Comparison of ENCODE assay signal across 25 mouse cellular contexts in the genomic region with DNA sequence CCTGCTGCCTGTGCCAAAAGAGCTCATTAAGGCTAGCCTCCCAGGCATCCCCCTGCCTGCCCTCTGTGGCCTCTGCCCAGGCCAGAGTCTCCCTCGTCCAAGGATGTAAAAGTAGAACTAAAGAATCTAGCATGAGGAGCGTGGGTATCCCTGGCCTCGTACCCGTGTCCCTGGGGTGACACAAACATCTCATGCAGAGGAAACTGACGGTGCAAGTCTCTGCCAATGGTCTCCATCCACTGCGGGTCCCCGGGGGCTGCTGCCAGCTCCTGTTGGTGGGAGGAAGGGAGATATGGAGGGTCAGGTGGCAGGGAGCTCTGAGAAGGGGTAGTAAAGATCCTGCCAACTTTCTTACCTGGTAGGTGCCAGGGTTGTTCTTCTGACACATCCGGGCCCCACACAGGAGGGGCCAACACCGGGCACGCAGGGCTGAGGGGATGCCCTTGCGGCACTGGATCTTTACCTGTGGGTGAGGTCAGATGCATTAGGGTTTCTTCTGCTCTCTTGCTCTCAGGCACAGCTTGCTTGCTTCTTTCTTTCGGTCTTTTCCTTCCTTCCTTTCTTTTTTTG. TPM values are rescaled to one million over a fixed set of nuclear protein-coding genes. Genes with fewer than 3 reads are reported as not detected.
DNase-seq lines count a peak whose midpoint lies in the region; ATAC-seq and TF ChIP-seq lines count a peak whose summit lies in the region.
"Had no signal": no experiment of that assay in that cellular context is flagged by ENCODE, and none has a peak within 500 bp of the region (broad histone marks: within the 10 kb centered on the region; RNA-seq: fewer than 3 reads in every experiment).

No protein-coding gene starts in this region.

- TF ChIP-seq POLR2A in lung, adult 2 months (IDR thresholded peaks at IDR 0.05; ENCODE audit: borderline replicate concordance, extremely low read depth, low read depth, low read length) = no peak
- no peak for TF ChIP-seq POLR2A in CH12.LX (IDR thresholded peaks at IDR 0.05; ENCODE audit: low read depth, low read length)

- no peak for TF ChIP-seq EP300 in CH12.LX (IDR thresholded peaks at IDR 0.05; ENCODE audit: low read length)
- no peak for TF ChIP-seq EP300 in stomach, postnatal 0 days (optimal IDR thresholded peaks at IDR 0.05)

- dilution Hi-C loops in CH12.LX (cut with MboI; ENCODE audit: extremely low pct_ligation_motif_present, extremely low pct_unique_long_range_greater_than_20kb, low sequenced_read_pairs) = no loop called here

- no peak for TF ChIP-seq CTCF in lung, adult 2 months (IDR thresholded peaks at IDR 0.05; ENCODE audit: insufficient read depth, low read length)
- no peak for TF ChIP-seq CTCF in CH12.LX (conservative IDR thresholded peaks at IDR 0.05 in 1 of 2, IDR thresholded peaks at IDR 0.05 in 1 of 2; ENCODE audit: low read depth in 2 of 2, low read length in 2 of 2)
- no peak for TF ChIP-seq CTCF in stomach, postnatal 0 days (IDR thresholded peaks at IDR 0.05; ENCODE audit: low read depth)

- in situ Hi-C loops in CH12.LX (cut with MboI; ENCODE audit: low pct_ligation_motif_present, low pct_unique_long_range_greater_than_20kb, low sequenced_read_pairs) = no loop called here

- peak overlapping the region; percentile 18 for H3K4me3 ChIP-seq in lung, adult 2 months (replicated peaks; ENCODE audit: extremely low read depth, low read depth, low read length)
- peak overlapping the region; percentile 20 to 86 (median 33) for H3K4me3 ChIP-seq in CH12.LX (replicated peaks in 1 of 3; ENCODE audit: low read depth in 2 of 3, low read length in 2 of 3, poor library complexity in 1 of 3)
- no peak overlapping the region for H3K4me3 ChIP-seq in stomach, postnatal 0 days (ENCODE audit: low read depth, low read length)
- H3K4me3 ChIP-seq: forebrain, embryonic 13.5 days; heart, embryonic 13.5 days; hindbrain, embryonic 13.5 days; midbrain, embryonic 10.5 days; myocyte had no signal

- peak overlapping the region; percentile 34; the same call in 1 of the 2 replicates for H3K9ac ChIP-seq in CH12.LX (ENCODE audit: insufficient read depth, low read depth)
- no peak overlapping the region for H3K9ac ChIP-seq in stomach, postnatal 0 days (ENCODE audit: low read length)
- H3K9ac ChIP-seq: forebrain, embryonic 13.5 days; hindbrain, embryonic 13.5 days; liver, embryonic 14.5 days had no signal

- peak overlapping the region; percentile 1; the same call in 1 of the 2 replicates for H3K27ac ChIP-seq in CH12.LX (ENCODE audit: insufficient read depth, low read depth)
- no peak overlapping the region for H3K27ac ChIP-seq in stomach, postnatal 0 days (replicated peaks)
- H3K27ac ChIP-seq: forebrain, embryonic 13.5 days; heart, embryonic 13.5 days; hindbrain, embryonic 13.5 days; liver, embryonic 14.5 days; macrophage; midbrain, embryonic 10.5 days had no signal

- peaks cover 41% of the 10 kb centered on the region for H3K79me2 ChIP-seq in CH12.LX (replicated peaks; ENCODE audit: control insufficient read depth, extremely low read depth, insufficient read depth, poor library complexity, severe bottlenecking)

- H3K27me3 ChIP-seq in CH12.LX (replicated peaks) = no peaks in the 10 kb centered on the region
- H3K27me3 ChIP-seq in stomach, postnatal 0 days (ENCODE audit: control insufficient read depth, insufficient read depth, low read length) = no peaks in the 10 kb centered on the region
- H3K27me3 ChIP-seq: forebrain, embryonic 13.5 days; heart, embryonic 13.5 days; hindbrain, embryonic 13.5 days had no signal

- no peak for ATAC-seq in stomach, postnatal 0 days (ENCODE audit: low FRiP score, low TSS enrichment)
- ATAC-seq: forebrain, embryonic 13.5 days; inflammation-experienced regulatory T-cells, adult 6 months; midbrain, embryonic 16.5 days had no signal

- H3K9me3 ChIP-seq in CH12.LX (replicated peaks; ENCODE audit: low read length) = no peaks in the 10 kb centered on the region
- H3K9me3 ChIP-seq in stomach, postnatal 0 days (ENCODE audit: control insufficient read depth, low read length) = no peaks in the 10 kb centered on the region
- H3K9me3 ChIP-seq: forebrain, embryonic 13.5 days; heart, embryonic 13.5 days; hindbrain, embryonic 13.5 days; midbrain, embryonic 10.5 days had no signal

- peak; percentile 42 for DNase-seq in cerebellum, adult 9-11 months
- DNase-seq in cerebellum, adult 11 months = no peak
- DNase-seq in lung, adult 2 months = no peak
- DNase-seq in lung, postnatal 25 days (ENCODE audit: low spot score) = no peak
- DNase-seq in CH12.LX (ENCODE audit: extremely low read depth) = no peak
- peak; percentile 63 for DNase-seq in naive thymus-derived CD4-positive, alpha-beta T cell, adult 2 months (ENCODE audit: low read depth)
- no peak for DNase-seq in urinary bladder, postnatal 14 days (ENCODE audit: low spot score)
- no peak for DNase-seq in stomach, postnatal 0 days (ENCODE audit: low spot score)
- DNase-seq: adrenal gland, postnatal 25 days; cerebellum, adult 18-20 months; cerebellum, postnatal 25 days; heart, postnatal 36 days; kidney, adult 18-20 months; kidney, postnatal 4 days; layer of hippocampus, adult 9-11 months; right cerebral cortex, postnatal 4 days had no signal

- H3K36me3 ChIP-seq in CH12.LX (replicated peaks in 1 of 2; ENCODE audit: control insufficient read depth in 1 of 2, insufficient read depth in 1 of 2, low read length in 1 of 2) = peaks cover 48 to 63% of the 10 kb centered on the region in 2 experiments
- H3K36me3 ChIP-seq in stomach, postnatal 0 days (ENCODE audit: control insufficient read depth, insufficient read depth, low read length) = peaks cover 3% of the 10 kb centered on the region; the same call in 1 of the 2 replicates

- peaks cover 8% of the 10 kb centered on the region for H3K4me1 ChIP-seq in lung, adult 2 months (ENCODE audit: control insufficient read depth, insufficient read depth, low read length)
- peaks cover 26 to 67% of the 10 kb centered on the region in 2 experiments for H3K4me1 ChIP-seq in CH12.LX (ENCODE audit: control insufficient read depth in 1 of 2, insufficient read depth in 2 of 2)
- peaks cover 3% of the 10 kb centered on the region for H3K4me1 ChIP-seq in stomach, postnatal 0 days (replicated peaks; ENCODE audit: control insufficient read depth, insufficient read depth)

- H3K4me2 ChIP-seq in CH12.LX (ENCODE audit: insufficient read depth, low read depth, poor library complexity, severe bottlenecking) = peak overlapping the region; percentile 37
- no peak overlapping the region for H3K4me2 ChIP-seq in stomach, postnatal 0 days (replicated peaks; ENCODE audit: low read depth)
- H3K4me2 ChIP-seq: forebrain, embryonic 13.5 days; heart, embryonic 13.5 days; hindbrain, embryonic 13.5 days had no signal

- no peak for TF ChIP-seq RAD21 in CH12.LX (IDR thresholded peaks at IDR 0.05; ENCODE audit: low read depth, low read length)

- 72% methylated on average over 12 of the region's 12 CpGs for WGBS in lung, adult 2 months
- 85% methylated on average over 12 of the region's 12 CpGs for WGBS in stomach, postnatal 0 days

TF ChIP-seq in CH12.LX, 34 proteins besides CTCF, POLR2A, EP300 and RAD21 (continues in another document):
- no peak for TF ChIP-seq ETS1 (conservative IDR thresholded peaks at IDR 0.05; ENCODE audit: low read depth, low read length)
- TF ChIP-seq NRF1 (IDR thresholded peaks at IDR 0.05; ENCODE audit: low read depth, low read length) = no peak
- no peak for TF ChIP-seq POLR2AphosphoS2 (IDR thresholded peaks at IDR 0.05; ENCODE audit: low read depth, low read length)
- no peak for TF ChIP-seq MAX (IDR thresholded peaks at IDR 0.05; ENCODE audit: low read length)
- TF ChIP-seq MAFK (IDR thresholded peaks at IDR 0.05; ENCODE audit: insufficient replicate concordance, low read length) = no peak
- no peak for TF ChIP-seq BHLHE40 (IDR thresholded peaks at IDR 0.05; ENCODE audit: low read depth, low read length)
- TF ChIP-seq JUN (IDR thresholded peaks at IDR 0.05; ENCODE audit: insufficient read depth, low read depth, low read length) = no peak
- TF ChIP-seq JUND (conservative IDR thresholded peaks at IDR 0.05; ENCODE audit: low read depth, low read length) = no peak
- TF ChIP-seq UBTF (IDR thresholded peaks at IDR 0.05; ENCODE audit: low read depth, low read length) = no peak
- TF ChIP-seq KAT2A (IDR thresholded peaks at IDR 0.05; ENCODE audit: insufficient replicate concordance, low read length) = no peak
- no peak for TF ChIP-seq GABPA (IDR thresholded peaks at IDR 0.05; ENCODE audit: insufficient replicate concordance, low read depth, low read length)
- no peak for TF ChIP-seq HCFC1 (IDR thresholded peaks at IDR 0.05; ENCODE audit: low read depth, low read length)
- TF ChIP-seq ZNF384 (IDR thresholded peaks at IDR 0.05; ENCODE audit: low read depth, low read length) = no peak

RNA-seq across cellular contexts. Expression of a gene that starts 1.9 kb away (rescaled TPM):
- polyA plus RNA-seq in lung, adult 2 months (2012; rRNA removed) = 23.6 and 24.2 TPM in 2 replicates
- 46.3 and 57.8 TPM in 2 replicates for total RNA-seq in CH12.LX (2012; rRNA removed)
- total RNA-seq in CH12.LX (2014; rRNA removed) = 43.5 and 51.5 TPM in 2 replicates
- 57.4 and 58.5 TPM in 2 replicates for polyA plus RNA-seq in CH12.LX (2012; ENCODE audit: insufficient read length, low read depth)
- polyA plus RNA-seq in stomach, postnatal 0 days (2015; fragmentation: Nextera tagmentation; extraction: Ambion mirVana) = 2.3 and 2.9 TPM in 2 replicates

RNA-seq across cellular contexts. Expression of a gene that starts 2.7 kb away (rescaled TPM):
- polyA plus RNA-seq in lung, adult 2 months (2012; rRNA removed) = 373 and 384 TPM in 2 replicates
- total RNA-seq in CH12.LX (2012; rRNA removed) = 502 and 585 TPM in 2 replicates
- total RNA-seq in CH12.LX (2014; rRNA removed) = 635 and 651 TPM in 2 replicates
- polyA plus RNA-seq in CH12.LX (2012; ENCODE audit: insufficient read length, low read depth) = 383 and 389 TPM in 2 replicates
- polyA plus RNA-seq in stomach, postnatal 0 days (2015; fragmentation: Nextera tagmentation; extraction: Ambion mirVana) = 497 and 506 TPM in 2 replicates

RNA-seq across cellular contexts. Expression of a gene that starts 12.3 kb away (rescaled TPM):
- polyA plus RNA-seq in lung, adult 2 months (2012; rRNA removed) = 32.3 and 36.9 TPM in 2 replicates
- total RNA-seq in CH12.LX (2012; rRNA removed) = 20.5 and 22.4 TPM in 2 replicates
- 11.5 and 14.3 TPM in 2 replicates for total RNA-seq in CH12.LX (2014; rRNA removed)
- polyA plus RNA-seq in CH12.LX (2012; ENCODE audit: insufficient read length, low read depth) = 20.0 and 21.7 TPM in 2 replicates
- polyA plus RNA-seq in stomach, postnatal 0 days (2015; fragmentation: Nextera tagmentation; extraction: Ambion mirVana) = 11.0 and 11.3 TPM in 2 replicates

RNA-seq across cellular contexts. Expression of a gene that starts 13.9 kb away (rescaled TPM):
- 7.9 and 14.4 TPM in 2 replicates for polyA plus RNA-seq in lung, adult 2 months (2012; rRNA removed)
- 3.4 and 4.0 TPM in 2 replicates for total RNA-seq in CH12.LX (2012; rRNA removed)
- 1.7 and 1.8 TPM in 2 replicates for total RNA-seq in CH12.LX (2014; rRNA removed)
- 3.8 and 4.4 TPM in 2 replicates for polyA plus RNA-seq in CH12.LX (2012; ENCODE audit: insufficient read length, low read depth)
- polyA plus RNA-seq in stomach, postnatal 0 days (2015; fragmentation: Nextera tagmentation; extraction: Ambion mirVana) = 1.5 TPM in 2 replicates

RNA-seq across cellular contexts. Expression of a gene that starts 24.9 kb away (rescaled TPM):
- 34.0 and 42.0 TPM in 2 replicates for polyA plus RNA-seq in lung, adult 2 months (2012; rRNA removed)
- 0.29 and 1.0 TPM in 2 replicates for total RNA-seq in CH12.LX (2012; rRNA removed)
- total RNA-seq in CH12.LX (2014; rRNA removed) = 0.28 TPM in 1 of 2 replicates, not detected in the other
- 0.09 TPM in 1 of 2 replicates, not detected in the other for polyA plus RNA-seq in CH12.LX (2012; ENCODE audit: insufficient read length, low read depth)
- 3.2 and 3.6 TPM in 2 replicates for polyA plus RNA-seq in stomach, postnatal 0 days (2015; fragmentation: Nextera tagmentation; extraction: Ambion mirVana)

Comparison
In these comparisons a context has a peak if more than half of its experiments do, and no peak if none do; other contexts are left out.
1. DNase-seq: peak in cerebellum, adult 9-11 months (single experiment) and naive thymus-derived CD4-positive, alpha-beta T cell, adult 2 months (single experiment); none in cerebellum, adult 11 months (single experiment), lung, adult 2 months (single experiment), lung, postnatal 25 days (single experiment), CH12.LX (single experiment), urinary bladder, postnatal 14 days (single experiment) and stomach, postnatal 0 days (single experiment).